Mouse (Mus musculus): ENCODE measurements around the gene Scfd2. TPM values are rescaled to one million over a fixed set of nuclear protein-coding genes. Genes with fewer than 3 reads are reported as not detected.

The Scfd2 gene
- total RNA-seq, 2 experiments from 2014 or later, result 24.7 to 25.2 TPM

GRCm38 (mm10) chr5:74206649-74207048 lies 324.9 kb downstream of the Scfd2 start:
- no peak for DNase-seq (ENCODE audit: low spot score in 2 of 2)

GRCm38 (mm10) chr5:74206038-74206437 lies 325.5 kb downstream of the Scfd2 start:
- DNase-seq (ENCODE audit: low spot score in 2 of 2), result no peak

GRCm38 (mm10) chr5:74205509-74205908 lies 326.1 kb downstream of the Scfd2 start:
- DNase-seq (ENCODE audit: low spot score in 2 of 2), result no peak

- DNase-seq (ENCODE audit: low spot score in 2 of 2), result no peak
Measured at GRCm38 (mm10) chr5:74204465-74204864, 327.1 kb downstream of the Scfd2 start.

- no peak for DNase-seq (ENCODE audit: low spot score in 2 of 2)
Measured at GRCm38 (mm10) chr5:74202515-74202914, 329.0 kb downstream of the Scfd2 start.

- no peak for DNase-seq (ENCODE audit: low spot score in 2 of 2)
Measured at GRCm38 (mm10) chr5:74201570-74202357, 329.8 kb downstream of the Scfd2 start.

- DNase-seq (ENCODE audit: low spot score in 2 of 2), result no peak
Measured at GRCm38 (mm10) chr5:74200481-74200880, 331.1 kb downstream of the Scfd2 start.

- no peak for DNase-seq (ENCODE audit: low spot score in 2 of 2)
Measured at GRCm38 (mm10) chr5:74199793-74200192, 331.8 kb downstream of the Scfd2 start.

- DNase-seq (ENCODE audit: low spot score in 2 of 2), result no peak
Measured at GRCm38 (mm10) chr5:74198446-74198845, 333.1 kb downstream of the Scfd2 start.

- peak in 1 of 2 experiments; percentile 30 for DNase-seq (ENCODE audit: low spot score in 2 of 2)
Measured at GRCm38 (mm10) chr5:74197541-74198330, 333.8 kb downstream of the Scfd2 start.

GRCm38 (mm10) chr5:74196307-74196618 lies 335.3 kb downstream of the Scfd2 start:
- no peak for DNase-seq (ENCODE audit: low spot score in 2 of 2)

- DNase-seq (ENCODE audit: low spot score in 2 of 2), result peak in 1 of 2 experiments; percentile 12
Measured at GRCm38 (mm10) chr5:74195614-74196306, 335.8 kb downstream of the Scfd2 start.

- DNase-seq (ENCODE audit: low spot score in 2 of 2), result peak; percentile 91 to 95
Measured at GRCm38 (mm10) chr5:74194841-74195613, 336.5 kb downstream of the Scfd2 start, which contains the start of gene Rasl11b. TSS of gene Rasl11b (plus strand) at chr5:74195286.

GRCm38 (mm10) chr5:74194027-74194840 lies 337.3 kb downstream of the Scfd2 start:
- no peak for DNase-seq (ENCODE audit: low spot score in 2 of 2)

GRCm38 (mm10) chr5:74193626-74194025 lies 337.9 kb downstream of the Scfd2 start:
- no peak for DNase-seq (ENCODE audit: low spot score in 2 of 2)

GRCm38 (mm10) chr5:74193008-74193407 lies 338.6 kb downstream of the Scfd2 start:
- no peak for DNase-seq (ENCODE audit: low spot score in 2 of 2)

- DNase-seq (ENCODE audit: low spot score in 2 of 2), result no peak
Measured at GRCm38 (mm10) chr5:74190911-74191310, 340.6 kb downstream of the Scfd2 start.

- DNase-seq (ENCODE audit: low spot score in 2 of 2), result peak in 1 of 2 experiments; percentile 23
Measured at GRCm38 (mm10) chr5:74190161-74190491, 341.4 kb downstream of the Scfd2 start.

GRCm38 (mm10) chr5:74189484-74190160 lies 341.9 kb downstream of the Scfd2 start:
- peak in 1 of 2 experiments; percentile 14 for DNase-seq (ENCODE audit: low spot score in 2 of 2)

GRCm38 (mm10) chr5:74188886-74189285 lies 342.7 kb downstream of the Scfd2 start:
- no peak for DNase-seq (ENCODE audit: low spot score in 2 of 2)
